Mouse (Mus musculus): ENCODE measurements around the gene Hspb1. TPM values are rescaled to one million over a fixed set of nuclear protein-coding genes. Genes with fewer than 3 reads are reported as not detected.

The Hspb1 gene
- polyA plus RNA-seq, 1 experiment from 2014 or later: 0.23 TPM

DNA sequence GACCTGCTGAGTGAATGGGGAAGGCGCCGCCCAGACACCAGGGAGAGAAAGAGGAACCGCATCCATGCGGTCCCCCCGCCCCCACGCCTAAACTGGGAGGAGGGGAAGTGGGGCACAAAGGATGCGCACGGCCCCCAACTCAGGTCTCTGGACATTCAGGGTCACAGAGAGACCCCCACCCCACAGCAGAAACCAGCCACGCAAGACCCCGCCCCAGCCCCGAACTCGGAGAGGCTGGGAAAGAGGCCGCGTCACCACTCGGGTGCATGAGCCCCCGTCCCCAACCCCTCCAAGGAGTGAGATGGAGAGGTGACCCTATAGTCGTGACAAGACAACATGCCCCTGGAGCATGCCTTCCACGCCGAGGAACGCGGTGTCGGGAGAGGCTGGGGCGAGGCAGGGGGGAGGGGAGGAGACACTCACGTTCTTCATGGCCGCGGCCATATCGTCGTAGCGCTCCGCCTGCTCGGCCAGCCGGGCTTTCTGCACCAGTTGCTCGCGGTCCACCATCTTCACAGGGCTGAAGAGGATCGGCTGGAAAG lies 46.3 kb downstream of the Hspb1 start:
- H3K27ac ChIP-seq: peak overlapping the region; percentile 95
- H3K79me2 ChIP-seq (ENCODE audit: inconsistent target): peaks cover 52% of the 10 kb centered on the region
- H3K36me3 ChIP-seq (ENCODE audit: inconsistent target): peaks cover 34% of the 10 kb centered on the region
- peak overlapping the region; percentile 96 for H3K4me3 ChIP-seq (ENCODE audit: inconsistent target)
- WGBS (ENCODE audit: missing documents): under 1% methylated on average over 28 of the region's 35 CpGs

DNA sequence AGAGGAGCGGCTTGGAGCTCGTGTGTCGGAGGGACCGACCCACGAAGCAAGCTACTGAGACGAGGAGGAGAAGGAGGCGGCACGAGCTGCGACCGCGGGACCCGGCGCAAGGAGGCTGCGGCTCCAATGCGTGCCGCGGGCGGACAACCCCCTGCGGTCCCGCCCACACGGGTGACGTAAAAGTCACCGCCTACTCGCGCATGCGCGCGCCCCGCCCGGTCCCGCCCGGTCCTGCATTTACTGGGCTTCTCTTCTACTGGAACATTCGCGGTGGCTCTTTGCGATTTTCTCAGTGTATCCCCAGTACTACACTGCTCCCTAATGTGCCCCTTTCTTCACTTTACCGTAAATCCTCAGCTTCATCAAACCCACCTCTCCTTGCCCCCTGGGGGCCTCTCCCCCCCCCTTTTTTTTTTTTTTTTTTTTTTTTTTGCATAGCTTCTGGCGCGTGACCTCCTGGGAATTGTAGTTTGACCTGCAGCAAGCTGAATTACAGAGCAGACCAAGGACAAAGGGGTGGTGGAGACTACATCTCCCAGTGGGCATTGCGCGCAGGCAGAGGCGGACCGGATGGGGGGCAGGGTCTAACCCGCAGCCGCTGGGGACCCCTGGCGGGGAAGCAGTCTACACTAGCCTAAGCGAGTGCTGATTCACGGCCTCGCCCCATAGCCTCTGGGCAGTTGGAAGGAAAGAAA lies 46.9 kb downstream of the Hspb1 start, which contains the start of gene Ywhag:
Gene Ywhag (minus strand): TSS at position 136 of the 695 bp plus-strand sequence.
- Histone ChIP-seq H3K79me2 (ENCODE audit: inconsistent target) (peaks cover 45% of the 10 kb centered on the region), H3K27ac (peak within 1 kb of the TSS; percentile 95), H3K36me3 (ENCODE audit: inconsistent target) (peaks cover 27% of the 10 kb centered on the region), H3K4me3 (ENCODE audit: inconsistent target) (peak within 1 kb of the TSS; percentile 96)
- WGBS (ENCODE audit: missing documents): under 1% methylated on average over 39 of the region's 48 CpGs

DNA sequence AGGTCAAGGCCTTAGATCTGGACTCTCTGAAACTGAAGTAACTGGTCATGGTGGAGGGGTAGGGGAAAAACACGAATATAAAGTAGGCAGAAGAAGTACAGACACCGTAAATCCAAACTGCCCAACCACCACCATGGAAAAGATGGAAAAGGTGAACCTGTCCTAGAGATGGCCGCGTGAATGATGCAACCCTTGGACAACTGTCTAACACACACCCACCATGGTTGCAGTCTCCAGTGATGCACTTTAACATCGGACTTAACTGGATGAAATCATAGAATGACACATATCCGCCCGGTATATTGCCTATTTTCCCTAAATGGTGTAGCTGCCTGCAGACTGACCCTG lies 47.4 kb downstream of the Hspb1 start:
- peak overlapping the region; percentile 96; the same call in 1 of the 2 replicates for H3K4me3 ChIP-seq (ENCODE audit: inconsistent target)
- 50% methylated on average over 7 of the region's 7 CpGs for WGBS (ENCODE audit: missing documents)

DNA sequence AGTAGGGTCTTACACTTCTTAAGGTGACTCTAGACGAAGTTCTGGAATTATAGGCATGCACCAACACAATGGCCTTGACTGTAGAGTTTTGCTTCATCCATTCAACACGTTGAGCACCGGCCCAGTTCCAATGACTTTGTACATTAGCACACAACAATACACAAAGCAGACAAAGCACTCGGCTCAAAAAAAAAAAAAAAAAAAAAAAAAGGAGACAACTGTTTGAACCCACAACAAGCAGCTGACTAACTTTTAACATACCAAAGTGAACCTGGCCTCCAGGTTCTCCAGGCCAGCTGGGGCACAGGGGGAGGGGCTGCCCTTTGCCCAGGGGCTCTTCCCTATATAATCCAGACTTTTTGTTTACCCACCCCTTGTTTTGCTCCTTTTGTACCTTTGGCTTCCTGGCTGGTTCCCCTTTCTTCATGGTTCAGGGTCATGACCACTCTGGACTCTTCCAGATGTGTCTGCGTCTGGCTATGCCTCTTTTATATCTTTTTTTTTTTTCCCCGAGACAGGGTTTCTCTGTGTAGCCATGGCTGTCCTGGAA lies 48.0 kb downstream of the Hspb1 start:
- peaks cover 34% of the 10 kb centered on the region for H3K79me2 ChIP-seq (ENCODE audit: inconsistent target)
- H3K4me3 ChIP-seq (ENCODE audit: inconsistent target): no peak overlapping the region
- peak overlapping the region; percentile 95; the same call in 1 of the 2 replicates for H3K27ac ChIP-seq
- 93% methylated on average over 5 of the region's 6 CpGs for WGBS (ENCODE audit: missing documents)
- peaks cover 16% of the 10 kb centered on the region for H3K36me3 ChIP-seq (ENCODE audit: inconsistent target)

More for the DNA sequence above, 47.4 kb downstream of the Hspb1 start:
- peak overlapping the region; percentile 95 for H3K27ac ChIP-seq
- H3K36me3 ChIP-seq (ENCODE audit: inconsistent target): peaks cover 22% of the 10 kb centered on the region
- peaks cover 40% of the 10 kb centered on the region for H3K79me2 ChIP-seq (ENCODE audit: inconsistent target)

Other genes with a start within 250 kb of the Hspb1 start
- gene Por, start 217.9 kb upstream of the Hspb1 start, polyA plus RNA-seq (2018): 256 to 2,039 TPM (median 562 TPM) in 3 replicates
- gene Tmem120a, start 143.5 kb upstream of the Hspb1 start, polyA plus RNA-seq (2018): 34.9 to 76.8 TPM (median 42.6 TPM) in 3 replicates
- not detected in 3 replicates for gene Styxl1, start 109.5 kb upstream of the Hspb1 start, polyA plus RNA-seq (2018)
- 123 to 276 TPM (median 128 TPM) in 3 replicates for gene Mdh2, start 109.4 kb upstream of the Hspb1 start, polyA plus RNA-seq (2018)
- not detected in 3 replicates for gene Srrm3, start 81.0 kb upstream of the Hspb1 start, polyA plus RNA-seq (2018)
- 161 to 315 TPM (median 200 TPM) in 3 replicates for gene Ywhag, start 46.7 kb downstream of the Hspb1 start, polyA plus RNA-seq (2018)
- 2.8 to 3.3 TPM (median 3.0 TPM) in 3 replicates for gene Ssc4d, start 86.6 kb downstream of the Hspb1 start, polyA plus RNA-seq (2018)
- gene Zp3, start 92.2 kb downstream of the Hspb1 start, polyA plus RNA-seq (2018): not detected in 3 replicates
- 7.6 to 10.1 TPM (median 9.4 TPM) in 3 replicates for gene Dtx2, start 106.9 kb downstream of the Hspb1 start, polyA plus RNA-seq (2018)
- gene Upk3b, start 150.6 kb downstream of the Hspb1 start, polyA plus RNA-seq (2018): not detected in 3 replicates
- gene Upk3bl, start 166.6 kb downstream of the Hspb1 start, polyA plus RNA-seq (2018): not detected in 3 replicates
- 51.3 to 186 TPM (median 61.5 TPM) in 3 replicates for gene Rasa4, start 196.0 kb downstream of the Hspb1 start, polyA plus RNA-seq (2018)
- 75.0 to 118 TPM (median 101 TPM) in 3 replicates for gene Polr2j, start 228.7 kb downstream of the Hspb1 start, polyA plus RNA-seq (2018)
- gene Lrwd1, start 248.2 kb downstream of the Hspb1 start, polyA plus RNA-seq (2018): 6.0 to 13.5 TPM (median 9.4 TPM) in 3 replicates
- 3.8 to 8.1 TPM (median 7.9 TPM) in 3 replicates for gene Alkbh4, start 248.2 kb downstream of the Hspb1 start, polyA plus RNA-seq (2018)

All from macrophage (primary cell).